Mouse (Mus musculus): ENCODE measurements at regions not wholly inside any gene's neighbourhood (a gene's known extent, or its start where the extent isn't known, plus 50 kb on each side); places are given as distances from the start of the nearest gene placed in this dataset.

DNA sequence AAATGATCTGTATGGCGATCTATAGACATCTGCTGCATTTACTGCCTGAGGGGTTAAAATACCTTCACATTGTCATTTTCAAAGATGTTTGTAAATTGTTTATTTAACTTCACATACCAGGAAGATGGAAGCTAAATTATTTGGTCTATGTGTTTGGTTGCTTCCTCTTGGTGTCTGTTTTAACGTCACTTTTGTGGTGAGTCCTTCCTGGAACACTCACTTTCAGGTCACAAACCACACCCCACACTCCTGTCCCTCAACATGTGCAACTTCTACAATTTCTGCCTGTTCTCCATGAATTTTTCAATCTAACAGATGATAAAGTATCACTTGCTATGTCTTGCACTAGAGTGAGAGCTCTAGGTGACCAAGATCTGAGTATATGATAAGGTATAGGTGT lies 151.4 kb upstream of the Ahr start:
- TF ChIP-seq POLR2A (IDR thresholded peaks at IDR 0.05; ENCODE audit: insufficient read length, low read depth) (no peak), MYOG (IDR thresholded peaks at IDR 0.05; ENCODE audit: control insufficient read depth in 1 of 3, insufficient read depth in 1 of 3, insufficient read length in 2 of 3, low read depth in 2 of 3) (no peak), MYOD1 (IDR thresholded peaks at IDR 0.05; ENCODE audit: control insufficient read depth in 1 of 3, insufficient read length in 2 of 3, low read depth in 2 of 3) (no peak), USF1 (IDR thresholded peaks at IDR 0.05; ENCODE audit: low read depth) (no peak), POLR2AphosphoS2 (IDR thresholded peaks at IDR 0.05; ENCODE audit: insufficient read length, low read depth) (no peak), CEBPB (IDR thresholded peaks at IDR 0.05; ENCODE audit: insufficient read depth, poor library complexity, severe bottlenecking) (no peak)

Data from myocyte (in vitro differentiated cells).